Mouse (Mus musculus) limb, embryonic 14.5 days (tissue): ENCODE measurements at regions not wholly inside any gene's neighbourhood (a gene's known extent, or its start where the extent isn't known, plus 50 kb on each side); places are given as distances from the start of the nearest gene placed in this dataset.

Experiments
- ATAC-seq: fragments of 200-750 bp; cut with Nextera tagmentation; 2 replicates; pipeline ENCODE4 v1.8.0; 2017; ENCODE audit warnings: low read depth, moderate number of reproducible peaks, moderate TSS enrichment; ENCODE audit not compliant: low FRiP score
- DNase-seq: peaks from one replicate; pipeline ENCODE4 v3.0.0-alpha.2; 2015; ENCODE audit warnings: low spot score
- H3K27ac ChIP-seq: fragments of 300-500 bp; sonication (generic); replicated peaks from 2 replicates; pipeline ENCODE4 v1.5.1; 2014; ENCODE audit warnings: low read depth, mild to moderate bottlenecking, low read length, moderate library complexity, mixed read lengths
- H3K27me3 ChIP-seq: fragments of 300-500 bp; sonication (generic); 2 replicates; pipeline ENCODE4 v1.6.1; 2014; ENCODE audit warnings: low read length, mixed read lengths; ENCODE audit not compliant: control insufficient read depth, insufficient read depth
- H3K36me3 ChIP-seq: fragments of 300-500 bp; sonication (generic); 2 replicates; pipeline ENCODE4 v1.6.1; 2014; ENCODE audit warnings: mild to moderate bottlenecking, low read length, moderate library complexity, mixed read lengths; ENCODE audit not compliant: control insufficient read depth, insufficient read depth
- H3K4me1 ChIP-seq: fragments of 300-500 bp; sonication (generic); 2 replicates; pipeline ENCODE4 v1.6.1; 2014; ENCODE audit warnings: antibody characterized with exemption, low read length, mixed read lengths; ENCODE audit not compliant: control insufficient read depth, insufficient read depth
- H3K4me2 ChIP-seq: fragments of 300-500 bp; sonication (generic); replicated peaks from 2 replicates; pipeline ENCODE4 v1.6.1; 2014; ENCODE audit warnings: low read depth, mild to moderate bottlenecking, low read length, moderate library complexity; ENCODE audit not compliant: severe bottlenecking
- H3K4me3 ChIP-seq: fragments of 300-500 bp; sonication (generic); replicated peaks from 2 replicates; pipeline ENCODE4 v1.5.1; 2014; ENCODE audit warnings: low read length
- H3K9ac ChIP-seq: fragments of 300-500 bp; sonication (generic); 2 replicates; pipeline ENCODE4 v1.6.1; 2014; ENCODE audit warnings: mild to moderate bottlenecking, low read depth, low read length, moderate library complexity; ENCODE audit not compliant: severe bottlenecking
- H3K9me3 ChIP-seq: fragments of 300-500 bp; sonication (generic); 2 replicates; pipeline ENCODE4 v1.6.1; 2016; ENCODE audit warnings: low read length; ENCODE audit not compliant: control insufficient read depth
- POLR2A ChIP-seq: fragments of 200-500 bp; IDR thresholded peaks from 2 replicates; pipeline ENCODE4 v1.8.0; 2012; ENCODE audit warnings: inconsistent platforms, mild to moderate bottlenecking, moderate library complexity, borderline replicate concordance; ENCODE audit not compliant: insufficient read depth, insufficient read length; ENCODE audit errors: extremely low read depth
- WGBS: fragments of 180-500 bp; shearing (Covaris S2); extraction: QIAGEN DNeasy Blood & Tissue Kit; methylation state at CpG from one replicate; pipeline ENCODE4 v1.1.7; 2014; 5-methylcytosine and 5-hydroxymethylcytosine counted together

DNA sequence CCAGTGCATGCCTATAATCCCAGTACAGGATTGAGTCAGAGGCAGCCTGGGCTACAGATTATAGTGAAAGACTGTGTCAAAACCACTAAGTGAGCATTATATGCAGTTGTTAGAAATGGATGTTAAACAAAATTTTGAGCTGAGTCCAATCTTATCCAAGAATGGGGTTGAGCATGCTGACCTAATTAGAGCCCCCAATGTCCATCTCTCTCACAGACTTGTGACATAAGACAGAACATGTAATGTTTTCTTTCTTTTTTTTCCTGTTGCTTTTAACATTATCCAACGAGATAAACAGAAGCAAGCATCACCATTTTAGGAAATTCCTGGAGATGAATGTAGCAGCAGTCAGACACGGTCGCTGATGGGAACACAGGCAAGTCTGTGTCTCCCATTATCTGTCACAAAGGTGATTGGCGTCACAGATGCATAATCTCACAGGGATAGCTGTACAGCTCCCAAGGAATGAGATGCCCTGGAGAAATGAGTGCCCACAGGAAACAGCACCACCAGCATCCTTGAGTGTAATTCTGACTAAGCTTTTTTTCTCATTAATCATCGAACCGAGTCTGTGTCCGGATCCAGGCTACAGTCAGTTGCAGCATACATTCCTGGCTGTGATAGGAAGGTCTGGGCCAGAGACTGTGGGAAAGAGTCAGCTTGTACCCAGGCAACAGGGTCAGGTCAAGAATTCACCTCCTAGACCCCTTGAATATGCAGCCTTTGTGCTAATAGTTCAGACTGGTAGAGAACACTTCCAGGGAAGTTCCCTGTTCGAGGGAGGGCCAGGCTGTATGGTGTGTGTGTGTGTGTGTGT, 154.5 kb downstream of the Gm19410 start:
- TF ChIP-seq POLR2A, result no peak
- Histone ChIP-seq H3K36me3 (no peaks in the 10 kb centered on the region), H3K9me3 (no peaks in the 10 kb centered on the region), H3K4me1 (0 out of 2 replicates have a peak, but pooled peaks cover 3% of the 10 kb centered on the region), H3K27me3 (no peaks in the 10 kb centered on the region), H3K27ac (no peak overlapping the region), H3K4me3 (no peak overlapping the region), H3K4me2 (no peak overlapping the region), H3K9ac (no peak overlapping the region)
- 60% methylated on average over 8 of the region's 8 CpGs for WGBS
- DNase-seq (no peak), ATAC-seq (no peak)

GRCm38 (mm10) chr8:35924026-35924425, 158.4 kb downstream of the Gm19410 start:
- 100% methylated on average over 1 of the region's 1 CpGs for WGBS
- H3K4me3 ChIP-seq, result no peak overlapping the region
- TF ChIP-seq POLR2A, result no peak
- no peak overlapping the region for H3K9ac ChIP-seq
- H3K27me3 ChIP-seq, result no peaks in the 10 kb centered on the region
- ATAC-seq (no peak), DNase-seq (no peak)
- no peaks in the 10 kb centered on the region for H3K4me1 ChIP-seq
- H3K27ac ChIP-seq, result no peak overlapping the region
- H3K36me3 ChIP-seq, result no peaks in the 10 kb centered on the region
- H3K4me2 ChIP-seq, result no peak overlapping the region
- H3K9me3 ChIP-seq, result no peaks in the 10 kb centered on the region

DNA sequence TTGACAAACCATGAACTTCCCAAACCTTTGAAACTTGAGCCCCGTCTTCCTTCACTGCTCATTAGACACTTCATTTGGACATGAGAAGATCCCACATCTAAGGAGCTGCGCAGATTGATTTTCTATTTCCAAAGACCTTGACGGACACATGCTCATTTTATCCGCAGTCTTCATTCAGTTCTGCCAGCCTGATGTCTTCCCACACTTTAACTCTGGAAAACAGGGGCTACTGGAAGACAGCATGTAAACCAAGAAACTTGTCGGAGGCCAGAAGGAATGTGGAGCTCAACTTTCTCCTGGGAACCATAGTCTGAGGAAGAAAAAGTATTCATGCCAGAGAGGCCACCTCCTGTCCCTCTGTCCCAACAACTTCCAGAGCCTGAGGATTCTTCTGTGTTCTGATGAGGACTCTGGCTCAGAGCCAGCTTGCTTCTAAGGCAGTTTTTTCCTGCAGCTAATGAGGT, 161.8 kb downstream of the Gm19410 start:
- Histone ChIP-seq H3K4me2 (no peak overlapping the region), H3K27me3 (no peaks in the 10 kb centered on the region), H3K4me3 (no peak overlapping the region), H3K9ac (no peak overlapping the region), H3K9me3 (no peaks in the 10 kb centered on the region), H3K36me3 (no peaks in the 10 kb centered on the region), H3K4me1 (no peaks in the 10 kb centered on the region), H3K27ac (no peak overlapping the region)
- DNase-seq (no peak), ATAC-seq (no peak)
- TF ChIP-seq POLR2A, result no peak
- WGBS, result 62% methylated on average over 5 of the region's 5 CpGs

- H3K4me1 ChIP-seq, result 0 out of 2 replicates have a peak, but pooled peaks cover 2% of the 10 kb centered on the region
- H3K4me3 ChIP-seq, result no peak overlapping the region
- H3K4me2 ChIP-seq, result no peak overlapping the region
- H3K27ac ChIP-seq, result no peak overlapping the region
- no peak for TF ChIP-seq POLR2A
- no peaks in the 10 kb centered on the region for H3K36me3 ChIP-seq
- WGBS, result 25% methylated on average over 4 of the region's 4 CpGs
- no peak for DNase-seq
- no peak for ATAC-seq
- no peaks in the 10 kb centered on the region for H3K27me3 ChIP-seq
- H3K9ac ChIP-seq, result no peak overlapping the region
- no peaks in the 10 kb centered on the region for H3K9me3 ChIP-seq
Observed at GRCm38 (mm10) chr8:35930291-35930690, 164.7 kb downstream of the Gm19410 start.

- Histone ChIP-seq H3K9me3 (no peaks in the 10 kb centered on the region), H3K27me3 (no peaks in the 10 kb centered on the region), H3K36me3 (no peaks in the 10 kb centered on the region), H3K4me2 (no peak overlapping the region), H3K4me1 (0 out of 2 replicates have a peak, but pooled peaks cover 2% of the 10 kb centered on the region), H3K4me3 (no peak overlapping the region), H3K27ac (no peak overlapping the region), H3K9ac (no peak overlapping the region)
- TF ChIP-seq POLR2A, result no peak
- ATAC-seq, result no peak; the same call in 1 of the 2 replicates
- WGBS, result 58% methylated on average over 13 of the region's 13 CpGs
- DNase-seq, result no peak
Observed at GRCm38 (mm10) chr8:35933186-35934114, 167.9 kb downstream of the Gm19410 start.
